Comparison of ENCODE assay signal across 8 mouse cellular contexts in genomic region chr12:80258520-80259215, GRCm38 (mm10). TPM values are rescaled to one million over a fixed set of nuclear protein-coding genes. Genes with fewer than 3 reads are reported as not detected.
DNase-seq lines count a peak whose midpoint lies in the region; ATAC-seq lines count a peak whose summit lies in the region.

No protein-coding gene starts in this region.

- ATAC-seq in kidney, embryonic 15.5 days (replicated peaks; ENCODE audit: low FRiP score): no peak
- peak; percentile 8 for ATAC-seq in hindbrain, embryonic 11.5 days (ENCODE audit: low FRiP score)
- ATAC-seq in midbrain, embryonic 11.5 days (ENCODE audit: low FRiP score): no peak

- under 1% methylated on average over 20 of the region's 22 CpGs for WGBS in kidney, embryonic 15.5 days
- WGBS in hindbrain, embryonic 11.5 days: under 1% methylated on average over 22 of the region's 22 CpGs
- WGBS in midbrain, embryonic 11.5 days: under 1% methylated on average over 18 of the region's 22 CpGs

- H3K9me3 ChIP-seq in kidney, embryonic 15.5 days (replicated peaks): no peaks in the 10 kb centered on the region
- no peaks in the 10 kb centered on the region for H3K9me3 ChIP-seq in hindbrain, embryonic 11.5 days (ENCODE audit: control insufficient read depth, low read length)
- no peaks in the 10 kb centered on the region for H3K9me3 ChIP-seq in midbrain, embryonic 11.5 days (ENCODE audit: control insufficient read depth, low read length)

- H3K9ac ChIP-seq in kidney, embryonic 15.5 days: peak overlapping the region; percentile 87
- peak overlapping the region; percentile 78 for H3K9ac ChIP-seq in hindbrain, embryonic 11.5 days (ENCODE audit: low read depth, low read length)
- peak overlapping the region; percentile 74 for H3K9ac ChIP-seq in midbrain, embryonic 11.5 days (ENCODE audit: low read length)

- peaks cover 47% of the 10 kb centered on the region for H3K4me1 ChIP-seq in kidney, embryonic 15.5 days
- peaks cover 3% of the 10 kb centered on the region; the same call in 1 of the 2 replicates for H3K4me1 ChIP-seq in hindbrain, embryonic 11.5 days (replicated peaks; ENCODE audit: control insufficient read depth, insufficient read depth, low read length)
- H3K4me1 ChIP-seq in midbrain, embryonic 11.5 days (ENCODE audit: control insufficient read depth, insufficient read depth, low read length): peaks cover 13% of the 10 kb centered on the region

- no peaks in the 10 kb centered on the region for H3K36me3 ChIP-seq in kidney, embryonic 15.5 days
- H3K36me3 ChIP-seq in hindbrain, embryonic 11.5 days (ENCODE audit: control insufficient read depth, insufficient read depth, low read length): no peaks in the 10 kb centered on the region
- H3K36me3 ChIP-seq in midbrain, embryonic 11.5 days (ENCODE audit: control insufficient read depth, insufficient read depth, low read length): no peaks in the 10 kb centered on the region

- H3K27me3 ChIP-seq in kidney, embryonic 15.5 days: no peaks in the 10 kb centered on the region
- H3K27me3 ChIP-seq in hindbrain, embryonic 11.5 days (ENCODE audit: control insufficient read depth, insufficient read depth, low read length): no peaks in the 10 kb centered on the region; the same call in none of the 2 replicates
- no peaks in the 10 kb centered on the region for H3K27me3 ChIP-seq in midbrain, embryonic 11.5 days (ENCODE audit: control insufficient read depth, insufficient read depth, low read length)

- peak overlapping the region; percentile 99 for H3K27ac ChIP-seq in kidney, embryonic 15.5 days
- H3K27ac ChIP-seq in hindbrain, embryonic 11.5 days (ENCODE audit: low read depth, low read length): peak overlapping the region; percentile 81
- H3K27ac ChIP-seq in midbrain, embryonic 11.5 days (ENCODE audit: low read depth, low read length): peak overlapping the region; percentile 86; the same call in 1 of the 2 replicates

- peak overlapping the region; percentile 95 for H3K4me3 ChIP-seq in kidney, embryonic 15.5 days (replicated peaks)
- peak overlapping the region; percentile 59 for H3K4me3 ChIP-seq in hindbrain, embryonic 11.5 days (ENCODE audit: low read depth, low read length)
- H3K4me3 ChIP-seq in midbrain, embryonic 11.5 days (ENCODE audit: low read depth, low read length): peak overlapping the region; percentile 78

- peak overlapping the region; percentile 89 for H3K4me2 ChIP-seq in kidney, embryonic 15.5 days
- H3K4me2 ChIP-seq in hindbrain, embryonic 11.5 days (replicated peaks; ENCODE audit: low read depth, low read length): peak overlapping the region; percentile 95
- H3K4me2 ChIP-seq in midbrain, embryonic 11.5 days: peak overlapping the region; percentile 92

- no peak for DNase-seq in kidney, adult 11 months
- peak; percentile 45 for DNase-seq in T-cell, adult 2 months (ENCODE audit: low spot score)
- DNase-seq in hindbrain, embryonic 11.5 days (ENCODE audit: low spot score): peak; percentile 31
- DNase-seq in midbrain, embryonic 11.5 days (ENCODE audit: low spot score, missing footprints): no peak
- DNase-seq in gastrocnemius, postnatal 4 days (ENCODE audit: low spot score in 2 of 2): no peak
- DNase-seq in cerebellum, postnatal 10 days: no peak
- DNase-seq in kidney, postnatal 36 days: no peak

RNA-seq across cellular contexts. Expression of gene Actn1, which starts 1.5 kb away (rescaled TPM):
- 46.0 and 47.6 TPM in 2 replicates for polyA plus RNA-seq in kidney, embryonic 15.5 days (2015; fragmentation: Nextera tagmentation; extraction: Ambion mirVana)
- polyA plus RNA-seq in hindbrain, embryonic 11.5 days (2014; fragmentation: Nextera tagmentation; extraction: Ambion mirVana): 19.1 and 23.4 TPM in 2 replicates
- polyA plus RNA-seq in midbrain, embryonic 11.5 days (2014; fragmentation: Nextera tagmentation; extraction: Ambion mirVana): 17.4 and 19.9 TPM in 2 replicates
- total RNA-seq in gastrocnemius, postnatal 4 days (2021): 10 to 100 TPM; 46.3 to 57.4 TPM

Comparison
In these comparisons a context has a peak if more than half of its experiments do, and no peak if none do; other contexts are left out.
1. DNase-seq: peak in T-cell, adult 2 months (single experiment) and hindbrain, embryonic 11.5 days (single experiment); none in kidney, adult 11 months (single experiment), midbrain, embryonic 11.5 days (single experiment), gastrocnemius, postnatal 4 days (0 of 2), cerebellum, postnatal 10 days (0 of 2) and kidney, postnatal 36 days (0 of 2).
2. Peak in every context shown above with its lines, with median percentiles within 50 percentile points of each other: H3K27ac ChIP-seq, H3K4me2 ChIP-seq, H3K4me3 ChIP-seq and H3K9ac ChIP-seq.